8 mouse cellular contexts compared by ENCODE assay signal in genomic region chr9:21962010-21962409, GRCm38 (mm10). TPM values are rescaled to one million over a fixed set of nuclear protein-coding genes. Genes with fewer than 3 reads are reported as not detected.
DNase-seq lines count a peak whose midpoint lies in the region; ATAC-seq and TF ChIP-seq lines count a peak whose summit lies in the region.

No protein-coding gene starts in this region.

- peak; percentile 21 for ATAC-seq in heart, embryonic 16.5 days (replicated peaks; ENCODE audit: extremely low read depth, insufficient read depth, low FRiP score)
- peak; percentile 52; the same call in 1 of the 2 replicates for ATAC-seq in heart, postnatal 0 days (ENCODE audit: insufficient read depth, low read depth)
- peak; percentile 1 for ATAC-seq in megakaryocyte progenitor cell, adult 5-6 weeks (replicated peaks; ENCODE audit: poor library complexity)

- TF ChIP-seq CTCF in heart, postnatal 0 days (IDR thresholded peaks at IDR 0.05; ENCODE audit: low read depth), result no peak

- peak overlapping the region; percentile 51 for H3K4me3 ChIP-seq in heart, embryonic 16.5 days (ENCODE audit: low read length)
- peak overlapping the region; percentile 45 for H3K4me3 ChIP-seq in heart, postnatal 0 days (ENCODE audit: low read depth, low read length)

- DNase-seq in heart, adult 11 months, result no peak
- DNase-seq in adipocyte (ENCODE audit: low spot score), result peak; percentile 10
- no peak for DNase-seq in heart, postnatal 0 days (ENCODE audit: low spot score)
- no peak for DNase-seq in urinary bladder, postnatal 36 days (ENCODE audit: low spot score in 2 of 2)
- no peak for DNase-seq in B cell, adult 2 months
- no peak for DNase-seq in layer of hippocampus, adult 18-20 months (ENCODE audit: low spot score in 2 of 2)

- H3K4me1 ChIP-seq in heart, embryonic 16.5 days (ENCODE audit: control insufficient read depth, insufficient read depth, low read length), result peaks cover 29% of the 10 kb centered on the region
- H3K4me1 ChIP-seq in heart, postnatal 0 days (ENCODE audit: control insufficient read depth, insufficient read depth), result peaks cover 25% of the 10 kb centered on the region

- WGBS in heart, embryonic 16.5 days, result 2% methylated on average over 15 of the region's 15 CpGs
- WGBS in heart, postnatal 0 days, result 1% methylated on average over 15 of the region's 15 CpGs

- peaks cover 24% of the 10 kb centered on the region for H3K27me3 ChIP-seq in heart, embryonic 16.5 days (ENCODE audit: control insufficient read depth, insufficient read depth, low read length)
- H3K27me3 ChIP-seq in heart, postnatal 0 days (ENCODE audit: control insufficient read depth, insufficient read depth, low read length), result peaks cover 25% of the 10 kb centered on the region

- peak overlapping the region; percentile 77 for H3K4me2 ChIP-seq in heart, embryonic 16.5 days (ENCODE audit: low read depth, low read length)
- H3K4me2 ChIP-seq in heart, postnatal 0 days (ENCODE audit: low read depth, low read length), result peak overlapping the region; percentile 89

- peak overlapping the region; percentile 55 for H3K9ac ChIP-seq in heart, embryonic 16.5 days (ENCODE audit: low read length)
- H3K9ac ChIP-seq in heart, postnatal 0 days (replicated peaks; ENCODE audit: low read depth, low read length), result 0 out of 2 replicates have a peak overlapping the region, but pooled peaks have one; percentile 13

- TF ChIP-seq EP300 in heart, postnatal 0 days (IDR thresholded peaks at IDR 0.05; ENCODE audit: low read depth), result no peak

- no peak overlapping the region for H3K27ac ChIP-seq in heart, embryonic 16.5 days (ENCODE audit: low read length)
- H3K27ac ChIP-seq in heart, postnatal 0 days (ENCODE audit: low read depth), result no peak overlapping the region

- no peaks in the 10 kb centered on the region for H3K36me3 ChIP-seq in heart, embryonic 16.5 days (ENCODE audit: control insufficient read depth, insufficient read depth)
- no peaks in the 10 kb centered on the region for H3K36me3 ChIP-seq in heart, postnatal 0 days (replicated peaks; ENCODE audit: control insufficient read depth, insufficient read depth, low read length)

- no peaks in the 10 kb centered on the region for H3K9me3 ChIP-seq in heart, embryonic 16.5 days (replicated peaks; ENCODE audit: control insufficient read depth, low read length)
- H3K9me3 ChIP-seq in heart, postnatal 0 days (replicated peaks; ENCODE audit: control insufficient read depth, low read length), result no peaks in the 10 kb centered on the region

RNA-seq across cellular contexts. Expression of gene Epor, which starts 1.3 kb away (rescaled TPM):
- 3.6 TPM in 2 replicates for polyA plus RNA-seq in heart, embryonic 16.5 days (2015; fragmentation: Nextera tagmentation; extraction: Ambion mirVana)
- 0.27 and 2.8 TPM in 2 replicates for total RNA-seq in heart, postnatal 0 days (2014; rRNA removed; ENCODE audit: low replicate concordance)
- 2.6 and 3.4 TPM in 2 replicates for polyA plus RNA-seq in heart, postnatal 0 days (2015; fragmentation: Nextera tagmentation; extraction: Ambion mirVana)
- total RNA-seq in megakaryocyte progenitor cell, adult 5-6 weeks (2015), result 3.0 and 6.0 TPM in 2 replicates
- 3.8 and 5.0 TPM in 2 replicates for total RNA-seq in megakaryocyte progenitor cell, adult 5-6 weeks (2017)
- total RNA-seq in layer of hippocampus, adult 18-20 months (2021), result 1 to 10 TPM; 9.0 to 9.1 TPM

RNA-seq across cellular contexts. Expression of gene Swsap1, which starts 6.5 kb away (rescaled TPM):
- polyA plus RNA-seq in heart, embryonic 16.5 days (2015; fragmentation: Nextera tagmentation; extraction: Ambion mirVana), result 4.4 and 4.9 TPM in 2 replicates
- 14.3 and 19.5 TPM in 2 replicates for total RNA-seq in heart, postnatal 0 days (2014; rRNA removed; ENCODE audit: low replicate concordance)
- polyA plus RNA-seq in heart, postnatal 0 days (2015; fragmentation: Nextera tagmentation; extraction: Ambion mirVana), result 4.6 and 5.1 TPM in 2 replicates
- total RNA-seq in megakaryocyte progenitor cell, adult 5-6 weeks (2015), result 8.1 and 9.0 TPM in 2 replicates
- 4.1 and 5.8 TPM in 2 replicates for total RNA-seq in megakaryocyte progenitor cell, adult 5-6 weeks (2017)
- total RNA-seq in layer of hippocampus, adult 18-20 months (2021), result 10 to 100 TPM; 13.3 to 13.7 TPM

RNA-seq across cellular contexts. Expression of gene Plppr2, which starts 25.2 kb away (rescaled TPM):
- 3.2 and 4.3 TPM in 2 replicates for polyA plus RNA-seq in heart, embryonic 16.5 days (2015; fragmentation: Nextera tagmentation; extraction: Ambion mirVana)
- total RNA-seq in heart, postnatal 0 days (2014; rRNA removed; ENCODE audit: low replicate concordance), result 2.6 and 6.4 TPM in 2 replicates
- polyA plus RNA-seq in heart, postnatal 0 days (2015; fragmentation: Nextera tagmentation; extraction: Ambion mirVana), result 0.86 and 1.4 TPM in 2 replicates
- total RNA-seq in megakaryocyte progenitor cell, adult 5-6 weeks (2015), result 0.42 TPM in 2 replicates
- total RNA-seq in megakaryocyte progenitor cell, adult 5-6 weeks (2017), result 0.21 TPM in 1 of 2 replicates, not detected in the other
- 100 to 1,000 TPM; 273 to 278 TPM for total RNA-seq in layer of hippocampus, adult 18-20 months (2021)

RNA-seq across cellular contexts. Expression of gene Rgl3, which starts 27.2 kb away (rescaled TPM):
- 2.6 and 3.0 TPM in 2 replicates for polyA plus RNA-seq in heart, embryonic 16.5 days (2015; fragmentation: Nextera tagmentation; extraction: Ambion mirVana)
- 0.39 and 11.4 TPM in 2 replicates for total RNA-seq in heart, postnatal 0 days (2014; rRNA removed; ENCODE audit: low replicate concordance)
- polyA plus RNA-seq in heart, postnatal 0 days (2015; fragmentation: Nextera tagmentation; extraction: Ambion mirVana), result 0.63 and 0.75 TPM in 2 replicates
- total RNA-seq in megakaryocyte progenitor cell, adult 5-6 weeks (2015), result not detected in 2 replicates
- total RNA-seq in megakaryocyte progenitor cell, adult 5-6 weeks (2017), result not detected in 2 replicates
- total RNA-seq in layer of hippocampus, adult 18-20 months (2021), result 1 to 10 TPM; 2.2 to 2.6 TPM

RNA-seq across cellular contexts. Expression of gene Tmem205, which starts 34.7 kb away (rescaled TPM):
- polyA plus RNA-seq in heart, embryonic 16.5 days (2015; fragmentation: Nextera tagmentation; extraction: Ambion mirVana), result 39.1 and 45.3 TPM in 2 replicates
- total RNA-seq in heart, postnatal 0 days (2014; rRNA removed; ENCODE audit: low replicate concordance), result 52.6 and 53.9 TPM in 2 replicates
- 44.8 and 47.2 TPM in 2 replicates for polyA plus RNA-seq in heart, postnatal 0 days (2015; fragmentation: Nextera tagmentation; extraction: Ambion mirVana)
- total RNA-seq in megakaryocyte progenitor cell, adult 5-6 weeks (2015), result 49.4 and 60.5 TPM in 2 replicates
- 19.7 and 22.1 TPM in 2 replicates for total RNA-seq in megakaryocyte progenitor cell, adult 5-6 weeks (2017)
- total RNA-seq in layer of hippocampus, adult 18-20 months (2021), result 10 to 100 TPM; 40.2 to 42.2 TPM

Comparison
In these comparisons a context has a peak if more than half of its experiments do, and no peak if none do; other contexts are left out.
1. ATAC-seq: peak in every context shown above with its lines; median percentile 52 in heart, postnatal 0 days; 21 in heart, embryonic 16.5 days; 1 in megakaryocyte progenitor cell, adult 5-6 weeks.
2. RNA of gene Plppr2, which starts 25.2 kb away (total RNA-seq): 273 to 278 TPM in layer of hippocampus, adult 18-20 months; 2.6 to 6.4 TPM in heart, postnatal 0 days and 0.21 to 0.42 TPM in megakaryocyte progenitor cell, adult 5-6 weeks; every median in the first group is over 10 times any median in the second.